Mouse (Mus musculus): ENCODE data around the gene Slc30a10. TPM values are rescaled to one million over a fixed set of nuclear protein-coding genes. Genes with fewer than 3 reads are reported as not detected.

The Slc30a10 gene
- polyA plus RNA-seq, 1 experiment: 0.09 TPM

DNA sequence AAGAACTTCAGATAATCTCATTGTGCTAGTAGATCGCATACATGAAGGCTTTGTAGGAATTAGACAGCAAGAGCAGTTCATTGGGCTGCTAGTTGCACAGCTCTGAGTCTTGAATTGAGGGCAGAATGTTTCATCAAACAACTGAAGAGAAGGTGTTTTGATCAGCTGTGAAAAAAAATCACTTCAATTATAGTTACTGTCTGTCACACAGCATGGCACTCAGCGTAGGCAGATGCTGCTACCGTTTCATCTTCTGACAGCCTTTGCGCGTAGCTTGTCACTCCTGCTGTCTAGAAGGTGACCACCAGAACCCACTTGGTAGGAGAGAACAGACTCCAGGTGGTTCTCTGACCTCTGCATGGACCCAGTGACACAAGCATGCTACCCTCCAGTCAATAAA lies 24.2 kb upstream of the Slc30a10 start:
- WGBS: 98% methylated on average over 5 of the region's 5 CpGs
- no peak for DNase-seq
- no peak overlapping the region for H3K4me3 ChIP-seq (ENCODE audit: control insufficient read depth, insufficient read depth, low read length)
- H3K36me3 ChIP-seq (ENCODE audit: control insufficient read depth, insufficient read depth, low read length): peaks cover 11% of the 10 kb centered on the region
- TF ChIP-seq POLR2A (IDR thresholded peaks at IDR 0.05; ENCODE audit: control insufficient read depth, extremely low read depth, insufficient read depth, low read length, poor library complexity) (no peak), CTCF (IDR thresholded peaks at IDR 0.05; ENCODE audit: borderline replicate concordance, control insufficient read depth, extremely low read depth, insufficient read depth, low read length, poor library complexity) (no peak)
- no peaks in the 10 kb centered on the region for H3K4me1 ChIP-seq (replicated peaks; ENCODE audit: control insufficient read depth, insufficient read depth, low read length)
- H3K27me3 ChIP-seq (ENCODE audit: control insufficient read depth, insufficient read depth, low read length): no peaks in the 10 kb centered on the region
- H3K27ac ChIP-seq (ENCODE audit: control insufficient read depth, insufficient read depth, low read length): no peak overlapping the region

DNA sequence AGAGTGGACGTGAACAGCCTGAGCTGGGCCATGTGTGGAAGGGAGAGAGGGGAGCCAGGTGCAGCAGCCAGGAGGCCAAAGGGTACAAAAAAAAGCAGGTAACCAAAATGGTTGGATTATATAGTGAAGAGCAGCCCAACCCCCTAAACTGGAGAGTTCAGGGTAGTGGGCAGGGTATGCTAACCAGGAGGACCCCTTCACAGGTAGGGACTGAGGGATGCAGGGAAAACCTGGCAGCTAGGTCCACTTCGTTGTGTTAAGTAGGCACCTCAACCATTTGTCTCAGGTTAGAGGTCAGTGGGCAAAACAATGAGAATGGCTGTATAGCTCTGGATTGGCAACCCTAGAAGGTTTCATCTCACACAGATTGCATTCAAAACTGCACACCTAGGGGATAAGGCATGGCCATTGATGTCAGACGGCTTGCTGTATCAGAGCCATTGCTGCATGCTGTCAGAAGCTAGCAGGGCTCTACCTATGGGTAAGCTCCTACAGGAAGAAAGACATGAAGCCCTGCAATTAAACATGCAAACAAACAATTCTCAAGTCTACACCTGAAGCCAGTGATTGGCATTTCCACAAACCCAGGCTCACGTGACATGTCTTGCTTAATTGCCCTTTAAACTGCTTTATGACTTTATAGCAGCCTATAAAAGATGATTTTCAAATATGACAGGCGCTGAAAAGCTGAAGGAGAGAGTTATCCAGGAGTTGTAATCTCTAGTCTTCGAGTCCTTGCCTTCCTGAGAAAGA lies 23.2 kb upstream of the Slc30a10 start:
- Histone ChIP-seq H3K4me1 (replicated peaks; ENCODE audit: control insufficient read depth, insufficient read depth, low read length) (no peaks in the 10 kb centered on the region), H3K27ac (ENCODE audit: control insufficient read depth, insufficient read depth, low read length) (no peak overlapping the region), H3K36me3 (ENCODE audit: control insufficient read depth, insufficient read depth, low read length) (peaks cover 11% of the 10 kb centered on the region), H3K4me3 (ENCODE audit: control insufficient read depth, insufficient read depth, low read length) (no peak overlapping the region), H3K27me3 (ENCODE audit: control insufficient read depth, insufficient read depth, low read length) (no peaks in the 10 kb centered on the region)
- TF ChIP-seq CTCF (IDR thresholded peaks at IDR 0.05; ENCODE audit: borderline replicate concordance, control insufficient read depth, extremely low read depth, insufficient read depth, low read length, poor library complexity): no peak
- WGBS: 85% methylated on average over 6 of the region's 6 CpGs
- no peak for DNase-seq

DNA sequence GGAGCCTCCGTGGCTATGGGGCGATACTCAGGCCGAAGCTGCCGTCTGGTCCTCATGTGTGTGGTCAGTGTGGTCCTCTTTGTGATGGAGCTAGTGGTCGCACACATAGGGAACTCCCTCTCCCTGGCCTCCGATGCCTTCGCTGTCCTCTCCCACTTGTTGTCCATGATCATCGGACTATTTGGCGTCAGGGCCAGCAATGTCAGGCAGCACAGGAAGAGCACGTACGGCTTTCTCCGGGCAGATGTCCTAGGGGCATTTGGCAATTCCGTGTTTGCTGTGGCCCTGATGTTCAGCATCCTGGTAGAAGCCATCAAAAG lies 22.7 kb upstream of the Slc30a10 start:
- Histone ChIP-seq H3K4me3 (ENCODE audit: control insufficient read depth, insufficient read depth, low read length) (no peak overlapping the region), H3K27ac (ENCODE audit: control insufficient read depth, insufficient read depth, low read length) (no peak overlapping the region), H3K36me3 (ENCODE audit: control insufficient read depth, insufficient read depth, low read length) (peaks cover 7% of the 10 kb centered on the region), H3K4me1 (replicated peaks; ENCODE audit: control insufficient read depth, insufficient read depth, low read length) (no peaks in the 10 kb centered on the region), H3K27me3 (ENCODE audit: control insufficient read depth, insufficient read depth, low read length) (no peaks in the 10 kb centered on the region)
- TF ChIP-seq POLR2A (IDR thresholded peaks at IDR 0.05; ENCODE audit: control insufficient read depth, extremely low read depth, insufficient read depth, low read length, poor library complexity) (no peak), CTCF (IDR thresholded peaks at IDR 0.05; ENCODE audit: borderline replicate concordance, control insufficient read depth, extremely low read depth, insufficient read depth, low read length, poor library complexity) (no peak)
- DNase-seq: no peak
- 92% methylated on average over 13 of the region's 13 CpGs for WGBS

DNA sequence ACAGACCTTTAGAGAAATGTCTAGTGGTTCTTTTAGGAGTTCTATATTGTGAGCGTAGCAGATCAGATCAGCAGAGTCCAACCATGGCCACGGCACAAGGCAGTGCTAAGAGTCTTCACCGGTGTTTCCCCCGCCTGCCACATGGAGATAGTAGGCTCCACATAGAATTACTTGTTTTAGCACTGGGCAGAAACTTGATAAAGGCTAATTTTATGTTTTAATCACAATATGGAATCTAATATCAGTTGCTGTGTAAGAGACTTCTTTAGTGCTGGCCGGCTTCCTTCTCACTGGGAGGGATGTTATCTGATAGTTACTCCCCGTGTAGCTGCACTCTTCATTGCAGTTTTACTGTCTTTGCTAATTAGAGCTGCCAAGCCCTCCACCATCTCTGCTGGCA lies 21.5 kb upstream of the Slc30a10 start:
- WGBS: 85% methylated on average over 6 of the region's 6 CpGs
- TF ChIP-seq CTCF (IDR thresholded peaks at IDR 0.05; ENCODE audit: borderline replicate concordance, control insufficient read depth, extremely low read depth, insufficient read depth, low read length, poor library complexity): no peak
- no peak for TF ChIP-seq POLR2A (IDR thresholded peaks at IDR 0.05; ENCODE audit: control insufficient read depth, extremely low read depth, insufficient read depth, low read length, poor library complexity)
- Histone ChIP-seq H3K27me3 (ENCODE audit: control insufficient read depth, insufficient read depth, low read length) (no peaks in the 10 kb centered on the region), H3K27ac (ENCODE audit: control insufficient read depth, insufficient read depth, low read length) (no peak overlapping the region), H3K4me3 (ENCODE audit: control insufficient read depth, insufficient read depth, low read length) (no peak overlapping the region), H3K36me3 (ENCODE audit: control insufficient read depth, insufficient read depth, low read length) (peaks cover 5% of the 10 kb centered on the region), H3K4me1 (replicated peaks; ENCODE audit: control insufficient read depth, insufficient read depth, low read length) (no peaks in the 10 kb centered on the region)
- no peak for DNase-seq

DNA sequence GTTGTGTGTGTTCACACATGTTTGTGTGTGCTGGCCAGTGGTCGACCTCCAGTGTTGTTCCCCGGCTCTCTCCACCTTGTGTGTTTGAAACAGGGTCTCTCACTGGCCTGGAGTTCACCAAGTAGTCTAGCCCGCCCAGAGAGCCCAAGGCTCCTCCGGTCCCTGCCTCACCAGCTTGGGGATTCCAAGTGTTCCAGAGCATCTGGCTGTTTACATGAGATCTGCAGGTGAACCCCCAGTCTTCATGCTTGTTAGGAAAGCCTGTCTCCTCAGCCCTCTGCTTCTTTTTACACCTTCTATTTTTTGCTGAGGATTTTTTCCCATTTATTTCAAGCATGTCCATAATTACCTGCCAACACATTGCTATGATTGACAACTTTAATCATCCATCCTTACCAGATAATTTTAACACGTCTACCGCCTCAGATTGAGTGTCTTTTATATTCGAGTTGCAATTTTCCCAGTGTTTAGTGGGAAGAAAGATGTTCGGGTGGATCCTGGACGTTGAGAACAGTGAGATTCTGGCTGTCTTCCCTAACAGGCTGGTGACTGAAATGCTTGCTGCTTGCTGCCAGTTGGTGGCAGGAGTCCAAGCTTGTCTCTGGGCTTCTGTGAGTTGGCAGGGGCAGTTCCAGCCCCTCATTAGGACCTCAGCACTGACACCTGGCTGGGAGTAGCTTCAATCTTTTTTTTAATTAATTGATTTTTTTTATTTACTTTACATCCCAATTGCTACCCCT lies 15.6 kb upstream of the Slc30a10 start:
- WGBS: 76% methylated on average over 9 of the region's 9 CpGs
- Histone ChIP-seq H3K27me3 (ENCODE audit: control insufficient read depth, insufficient read depth, low read length) (no peaks in the 10 kb centered on the region), H3K4me3 (ENCODE audit: control insufficient read depth, insufficient read depth, low read length) (no peak overlapping the region), H3K4me1 (replicated peaks; ENCODE audit: control insufficient read depth, insufficient read depth, low read length) (no peaks in the 10 kb centered on the region), H3K36me3 (ENCODE audit: control insufficient read depth, insufficient read depth, low read length) (no peaks in the 10 kb centered on the region), H3K27ac (ENCODE audit: control insufficient read depth, insufficient read depth, low read length) (no peak overlapping the region)
- no peak for DNase-seq
- TF ChIP-seq CTCF (IDR thresholded peaks at IDR 0.05; ENCODE audit: borderline replicate concordance, control insufficient read depth, extremely low read depth, insufficient read depth, low read length, poor library complexity): no peak
- no peak for TF ChIP-seq POLR2A (IDR thresholded peaks at IDR 0.05; ENCODE audit: control insufficient read depth, extremely low read depth, insufficient read depth, low read length, poor library complexity)

DNA sequence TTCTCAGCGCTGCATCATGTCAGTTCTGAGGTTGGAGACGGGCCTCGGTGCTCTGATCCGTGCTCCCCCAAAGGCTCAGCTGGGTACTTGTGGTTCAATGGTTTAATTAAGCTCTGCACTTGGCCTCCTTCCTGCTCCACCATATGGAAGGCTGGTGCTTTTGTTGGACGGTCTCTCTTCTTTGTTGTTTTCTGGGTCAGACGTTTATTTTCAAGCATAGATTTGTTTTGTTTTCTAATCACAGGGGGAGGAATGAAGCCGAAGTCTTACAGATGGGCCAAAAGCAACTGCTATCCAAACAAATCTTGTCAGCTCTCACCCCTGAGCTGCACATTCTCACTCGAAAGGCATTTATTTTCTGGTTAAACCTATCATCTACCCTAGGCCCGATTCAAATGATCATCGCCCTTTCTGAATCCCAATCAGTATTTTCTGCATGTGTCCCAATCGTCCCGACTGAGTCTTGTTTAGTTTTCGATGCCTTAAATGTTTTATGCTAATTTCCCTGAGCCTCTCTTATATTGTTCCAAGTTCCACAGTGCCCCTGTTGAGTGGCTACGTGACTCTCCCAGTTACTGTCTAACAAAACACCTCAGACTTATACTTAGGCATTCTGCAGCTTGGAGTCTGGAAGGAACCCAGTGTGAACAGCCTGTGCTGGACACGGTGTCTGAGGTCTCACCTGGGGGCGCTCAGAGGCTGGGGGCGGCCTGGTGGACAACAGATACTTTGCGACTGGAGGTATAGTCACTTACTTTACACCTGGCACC lies 12.8 kb upstream of the Slc30a10 start:
- H3K27me3 ChIP-seq (ENCODE audit: control insufficient read depth, insufficient read depth, low read length): no peaks in the 10 kb centered on the region
- H3K27ac ChIP-seq (ENCODE audit: control insufficient read depth, insufficient read depth, low read length): no peak overlapping the region
- no peaks in the 10 kb centered on the region for H3K36me3 ChIP-seq (ENCODE audit: control insufficient read depth, insufficient read depth, low read length)
- H3K4me3 ChIP-seq (ENCODE audit: control insufficient read depth, insufficient read depth, low read length): no peak overlapping the region
- H3K4me1 ChIP-seq (replicated peaks; ENCODE audit: control insufficient read depth, insufficient read depth, low read length): no peaks in the 10 kb centered on the region
- TF ChIP-seq POLR2A (IDR thresholded peaks at IDR 0.05; ENCODE audit: control insufficient read depth, extremely low read depth, insufficient read depth, low read length, poor library complexity): no peak
- no peak for TF ChIP-seq CTCF (IDR thresholded peaks at IDR 0.05; ENCODE audit: borderline replicate concordance, control insufficient read depth, extremely low read depth, insufficient read depth, low read length, poor library complexity)
- 92% methylated on average over 18 of the region's 18 CpGs for WGBS
- no peak for DNase-seq

Data from thymus, adult 2 months (tissue).